Mouse (Mus musculus) E14TG2a.4 (cell line): Measurements from ENCODE around the gene Cfap58.

Experiments
- CTCF ChIP-seq: conservative IDR thresholded peaks from 2 replicates; pipeline ENCODE4 v1.5.1; 2014; ENCODE audit warnings: low read length
- NANOG ChIP-seq: IDR thresholded peaks from 2 replicates; pipeline ENCODE4 v1.6.1; 2014; ENCODE audit warnings: borderline replicate concordance, low read length, mixed read lengths

DNA sequence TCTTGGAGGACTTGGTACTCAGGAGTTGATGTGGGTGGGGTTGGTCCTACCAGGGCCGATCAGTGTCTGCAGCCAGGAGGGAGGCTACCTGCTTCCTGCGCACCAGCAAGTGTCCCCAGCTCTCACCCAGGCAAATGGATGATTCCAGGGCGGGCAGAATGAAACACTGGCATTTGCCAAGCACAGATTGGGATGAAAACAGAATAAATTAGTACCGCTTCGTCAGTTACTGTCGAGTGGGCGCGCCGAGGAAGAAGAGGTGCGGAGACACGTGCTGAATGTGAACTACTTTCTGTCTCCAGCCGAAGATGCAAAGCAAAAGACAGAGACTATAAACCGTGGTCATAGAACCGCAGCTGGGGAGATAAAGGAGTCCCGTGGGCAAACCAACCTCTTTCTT is 84.0 kb downstream of the Cfap58 start:
- TF ChIP-seq CTCF: no peak
- no peak for TF ChIP-seq NANOG
